Mouse (Mus musculus): ENCODE results near the gene Wdr86. TPM values are rescaled to one million over a fixed set of nuclear protein-coding genes. Genes with fewer than 3 reads are reported as not detected.
"Not testable (repeated sequence)": the region's sequence is repeated elsewhere in the genome, so short reads cannot be mapped to it uniquely, and the experiment has no call there.

The Wdr86 gene
- polyA plus RNA-seq, 1 experiment from 2014 or later = 14.3 TPM

DNA sequence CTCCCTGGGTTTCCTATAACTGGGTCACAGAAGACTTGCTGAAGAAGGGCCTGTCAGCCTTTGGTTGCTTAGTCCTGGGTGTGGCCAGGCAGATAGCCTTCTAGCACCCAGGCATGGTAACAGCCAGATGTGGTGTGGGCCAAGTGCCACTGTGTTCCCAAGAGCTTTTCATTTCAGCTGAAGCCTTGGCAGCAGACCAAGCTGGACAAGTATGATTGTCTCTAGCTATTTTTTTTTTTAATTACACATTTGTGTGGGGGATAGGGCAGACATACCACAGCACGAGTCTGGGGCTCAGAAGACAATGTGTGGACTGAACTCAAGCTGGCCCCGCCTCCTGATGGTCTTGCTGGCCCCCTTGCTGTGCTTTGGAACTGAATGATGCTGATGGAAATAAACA is 20.6 kb downstream of the Wdr86 start:
- H3K4me3 ChIP-seq (replicated peaks) = no peak overlapping the region
- no peak overlapping the region for H3K4me2 ChIP-seq
- no peaks in the 10 kb centered on the region for H3K4me1 ChIP-seq
- 59% methylated on average over 2 of the region's 2 CpGs for WGBS
- no peak overlapping the region for H3K27ac ChIP-seq
- no peaks in the 10 kb centered on the region for H3K27me3 ChIP-seq (replicated peaks)
- no peak overlapping the region for H3K9ac ChIP-seq
- ATAC-seq (ENCODE audit: insufficient read depth, low FRiP score, low read depth) = no peak
- no peaks in the 10 kb centered on the region for H3K9me3 ChIP-seq
- peaks cover 61% of the 10 kb centered on the region for H3K36me3 ChIP-seq

DNA sequence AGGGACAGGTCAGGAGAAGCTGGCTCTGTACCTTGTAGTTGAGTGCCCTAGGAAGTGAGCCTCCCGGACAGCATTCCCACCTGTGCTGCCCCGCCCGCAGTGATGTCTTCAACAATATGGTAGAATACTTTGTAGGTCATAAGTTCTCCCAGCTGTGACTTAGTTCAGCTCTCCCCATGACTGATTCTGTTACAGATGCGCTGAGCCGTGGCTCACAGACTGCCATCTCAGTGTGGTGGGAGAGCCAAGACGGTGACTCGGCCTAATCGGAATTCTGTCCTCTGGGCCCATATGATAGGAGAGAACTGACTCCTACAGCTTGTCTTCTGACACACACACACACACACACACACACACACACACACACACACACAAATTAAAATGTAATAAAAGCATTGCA is 25.9 kb downstream of the Wdr86 start:
- Histone ChIP-seq H3K9ac (no peak overlapping the region), H3K4me1 (no peaks in the 10 kb centered on the region), H3K9me3 (no peaks in the 10 kb centered on the region), H3K4me3 (replicated peaks) (no peak overlapping the region), H3K36me3 (peaks cover 65% of the 10 kb centered on the region), H3K27ac (no peak overlapping the region), H3K4me2 (no peak overlapping the region), H3K27me3 (replicated peaks) (no peaks in the 10 kb centered on the region)
- ATAC-seq (ENCODE audit: insufficient read depth, low FRiP score, low read depth) = no peak
- WGBS = 91% methylated on average over 8 of the region's 8 CpGs

DNA sequence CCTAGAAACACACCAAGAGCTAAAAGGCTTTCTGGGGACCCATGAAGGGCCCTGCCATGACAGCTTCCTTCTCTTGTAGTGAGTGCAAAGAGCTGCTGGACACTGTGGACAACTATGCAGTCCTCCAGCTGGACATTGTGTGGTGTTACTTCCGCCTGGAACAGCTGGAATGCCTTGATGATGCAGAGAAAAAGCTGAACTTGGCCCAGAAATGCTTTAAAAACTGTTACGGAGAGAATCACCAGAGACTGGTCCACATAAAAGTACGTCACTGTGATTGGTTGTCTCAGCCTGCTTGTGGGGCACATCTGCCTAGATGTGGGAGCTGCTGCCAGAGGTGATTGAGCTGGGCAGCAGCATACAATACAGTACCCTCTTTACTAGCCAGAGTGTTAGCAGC is 29.3 kb downstream of the Wdr86 start:
- Histone ChIP-seq H3K36me3 (peaks cover 51% of the 10 kb centered on the region), H3K4me1 (no peaks in the 10 kb centered on the region), H3K27ac (no peak overlapping the region), H3K4me3 (replicated peaks) (no peak overlapping the region), H3K27me3 (replicated peaks) (no peaks in the 10 kb centered on the region), H3K4me2 (no peak overlapping the region), H3K9ac (no peak overlapping the region), H3K9me3 (no peaks in the 10 kb centered on the region)
- no peak for ATAC-seq (ENCODE audit: insufficient read depth, low FRiP score, low read depth)
- 67% methylated on average over 3 of the region's 3 CpGs for WGBS

DNA sequence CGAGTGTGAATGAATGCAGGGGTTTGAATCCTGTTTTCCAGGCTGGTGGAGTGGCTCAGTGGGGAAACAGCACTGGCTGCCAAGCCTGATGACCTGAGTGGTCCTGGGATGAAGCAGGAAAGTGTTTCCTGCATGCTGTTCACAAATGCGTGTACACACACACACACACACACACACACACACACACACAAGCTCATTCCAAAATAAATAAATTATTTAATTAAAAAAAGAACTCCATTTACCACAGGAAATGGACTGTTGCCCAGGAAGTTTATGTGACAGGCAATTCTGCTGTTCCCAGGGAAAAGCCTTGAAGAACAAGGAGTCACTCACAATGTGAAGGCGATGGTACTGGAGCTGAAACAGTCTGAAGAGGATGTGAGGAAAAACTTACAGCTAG is 33.8 kb downstream of the Wdr86 start:
- Histone ChIP-seq H3K9ac (no peak overlapping the region), H3K36me3 (peaks cover 50% of the 10 kb centered on the region)
- ATAC-seq (ENCODE audit: insufficient read depth, low FRiP score, low read depth) = no peak

DNA sequence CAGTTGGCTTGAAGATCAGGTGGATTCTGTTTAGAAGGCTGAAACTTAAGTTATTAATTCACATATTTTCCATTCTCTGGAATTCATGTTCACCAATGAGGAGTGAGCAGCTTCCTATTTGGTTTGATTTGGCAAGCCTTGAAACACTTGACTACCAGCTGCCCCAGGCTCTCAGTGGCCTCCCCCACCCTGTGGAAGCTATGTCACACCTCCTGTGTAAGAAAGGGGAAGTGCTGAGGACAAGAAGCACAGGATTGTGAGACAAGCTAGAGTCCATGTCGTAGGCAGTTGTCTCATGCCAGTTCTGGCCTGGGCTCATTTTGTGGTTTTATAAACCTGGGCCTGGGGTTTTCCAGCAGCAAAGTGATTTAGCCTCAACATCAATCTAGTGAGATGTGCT is 42.8 kb downstream of the Wdr86 start:
- ATAC-seq (ENCODE audit: insufficient read depth, low FRiP score, low read depth) = no peak
- 86% methylated on average over 1 of the region's 1 CpGs for WGBS
- no peak overlapping the region for H3K4me3 ChIP-seq (replicated peaks)
- H3K4me2 ChIP-seq = no peak overlapping the region
- no peak overlapping the region for H3K9ac ChIP-seq
- H3K36me3 ChIP-seq = peaks cover 10% of the 10 kb centered on the region; the same call in 1 of the 2 replicates
- H3K4me1 ChIP-seq = peaks cover 6% of the 10 kb centered on the region; the same call in 1 of the 2 replicates
- no peaks in the 10 kb centered on the region for H3K27me3 ChIP-seq (replicated peaks)
- H3K27ac ChIP-seq = no peak overlapping the region
- no peaks in the 10 kb centered on the region for H3K9me3 ChIP-seq

More for the DNA sequence above, 33.8 kb downstream of the Wdr86 start:
- H3K4me2 ChIP-seq = no peak overlapping the region
- H3K4me1 ChIP-seq = no peaks in the 10 kb centered on the region
- H3K27me3 ChIP-seq (replicated peaks) = no peaks in the 10 kb centered on the region
- no peaks in the 10 kb centered on the region for H3K9me3 ChIP-seq
- WGBS = 82% methylated on average over 3 of the region's 3 CpGs
- H3K4me3 ChIP-seq (replicated peaks) = no peak overlapping the region
- no peak overlapping the region for H3K27ac ChIP-seq

DNA sequence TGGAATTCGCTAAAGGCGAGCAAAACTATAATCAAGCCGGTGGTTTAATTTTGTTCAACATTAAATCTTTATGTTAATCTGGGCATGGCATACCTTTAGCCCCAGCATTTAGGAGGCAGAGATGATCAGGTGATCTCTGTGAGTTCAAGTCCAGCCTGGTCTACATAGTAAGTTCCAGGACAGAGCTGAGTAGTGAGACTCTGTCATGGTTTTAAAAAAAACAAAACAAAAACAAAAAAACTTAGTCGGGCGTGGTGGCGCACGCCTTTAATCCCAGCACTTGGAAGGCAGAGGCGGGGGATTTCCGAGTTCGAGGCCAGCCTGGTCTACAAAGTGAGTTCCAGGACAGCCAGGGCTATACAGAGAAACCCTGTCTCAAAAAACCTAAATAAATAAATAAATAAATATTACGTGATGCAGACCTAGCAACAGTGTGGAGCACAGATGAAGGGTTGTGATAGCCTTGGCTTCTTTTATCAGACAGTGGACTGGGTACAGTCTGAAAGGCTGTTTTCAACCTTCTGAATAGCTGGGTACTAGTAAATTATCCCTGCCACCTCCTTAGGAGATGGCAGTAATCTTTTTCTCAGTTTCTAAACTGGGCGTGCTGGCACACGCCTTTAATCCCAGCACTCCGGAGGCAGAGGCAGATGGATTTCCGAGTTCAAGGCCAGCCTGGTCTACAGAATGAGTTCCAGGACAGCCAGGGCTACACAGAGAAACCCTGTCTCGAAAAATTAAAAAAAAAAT is 43.7 kb downstream of the Wdr86 start:
- WGBS = 71% methylated on average over 16 of the region's 16 CpGs
- H3K36me3 ChIP-seq; ATAC-seq (ENCODE audit: insufficient read depth, low FRiP score, low read depth); H3K9ac ChIP-seq; H3K27me3 ChIP-seq (replicated peaks); H3K9me3 ChIP-seq; H3K4me1 ChIP-seq: not testable (repeated sequence)
- Histone ChIP-seq H3K27ac (peak overlapping the region; percentile 97; the same call in 1 of the 2 replicates), H3K4me2 (peak overlapping the region; percentile 54), H3K4me3 (replicated peaks) (peak overlapping the region; percentile 100)

DNA sequence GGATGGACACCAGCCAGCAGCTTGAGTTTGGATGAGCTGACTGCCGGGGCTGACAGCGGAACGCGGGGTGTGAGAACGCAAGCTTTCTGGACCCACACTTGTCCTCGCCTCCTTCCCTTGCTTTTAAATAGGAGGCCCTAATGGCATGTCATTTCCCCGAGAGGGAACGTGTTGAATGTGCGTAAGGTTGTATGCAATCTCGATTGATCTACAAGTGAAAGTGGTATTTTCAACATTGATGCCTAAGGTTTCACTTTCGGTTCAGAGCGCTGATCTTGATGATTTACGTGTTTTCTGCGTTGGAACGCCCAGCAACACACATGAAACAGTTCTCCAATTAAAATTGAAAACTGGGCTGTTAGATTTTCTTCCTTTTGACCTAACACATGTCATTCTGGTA is 44.4 kb downstream of the Wdr86 start:
- Histone ChIP-seq H3K9ac (peak overlapping the region; percentile 63), H3K36me3 (0 out of 2 replicates have a peak, but pooled peaks cover 5% of the 10 kb centered on the region), H3K4me2 (peak overlapping the region; percentile 54), H3K4me1 (peaks cover 6% of the 10 kb centered on the region; the same call in 1 of the 2 replicates), H3K4me3 (replicated peaks) (peak overlapping the region; percentile 100), H3K9me3 (no peaks in the 10 kb centered on the region), H3K27ac (peak overlapping the region; percentile 97), H3K27me3 (replicated peaks) (no peaks in the 10 kb centered on the region)
- no peak for ATAC-seq (ENCODE audit: insufficient read depth, low FRiP score, low read depth)
- under 1% methylated on average over 15 of the region's 15 CpGs for WGBS

DNA sequence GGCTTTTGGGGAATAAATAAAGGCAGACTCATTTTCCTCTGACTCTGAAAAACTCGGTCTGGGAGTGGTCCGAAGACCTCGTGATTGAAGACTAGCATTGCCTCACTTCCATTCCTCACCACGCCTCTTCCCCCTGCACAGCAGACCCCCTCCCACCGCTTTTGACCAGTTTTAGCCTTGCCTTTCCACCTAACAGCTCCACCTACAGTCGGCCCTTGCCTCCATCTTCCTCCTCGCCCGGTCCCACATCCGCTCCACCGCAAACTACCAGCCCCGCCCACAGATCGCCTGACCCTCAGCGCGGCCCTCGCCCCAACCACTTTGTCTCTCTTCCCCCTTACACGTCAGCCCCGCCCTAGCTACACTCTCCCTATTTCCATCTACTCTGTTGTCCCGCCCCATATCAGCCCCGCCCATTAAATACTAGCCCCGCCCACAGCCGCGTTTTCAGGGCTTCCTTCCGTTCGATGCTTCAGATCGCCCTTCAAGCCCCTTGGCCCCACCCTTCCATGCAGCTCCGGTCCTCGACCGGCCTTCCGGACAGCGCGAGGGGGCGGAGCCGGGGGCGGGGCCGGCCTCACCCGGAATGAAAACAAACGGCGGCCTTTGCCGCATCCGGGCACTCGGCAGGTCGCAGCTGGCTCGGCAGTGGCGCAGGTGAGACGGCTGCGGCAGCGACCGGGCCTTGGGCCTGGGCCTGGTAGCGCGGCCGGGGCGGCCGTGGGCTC is 45.0 kb downstream of the Wdr86 start, which contains the start of gene Nub1:
TSS of gene Nub1 (plus strand) at position 167 of the 728 bp plus-strand sequence.
- H3K4me1 ChIP-seq = peaks cover 6% of the 10 kb centered on the region; the same call in 1 of the 2 replicates
- under 1% methylated on average over 53 of the region's 53 CpGs for WGBS
- ATAC-seq (ENCODE audit: insufficient read depth, low FRiP score, low read depth) = peak; percentile 98
- H3K36me3 ChIP-seq = 0 out of 2 replicates have a peak, but pooled peaks cover 5% of the 10 kb centered on the region
- H3K27ac ChIP-seq = peak within 1 kb of the TSS; percentile 97
- peak within 1 kb of the TSS; percentile 63 for H3K9ac ChIP-seq
- H3K4me3 ChIP-seq (replicated peaks) = peak within 1 kb of the TSS; percentile 100
- H3K27me3 ChIP-seq (replicated peaks) = no peaks in the 10 kb centered on the region
- peak within 1 kb of the TSS; percentile 68 for H3K4me2 ChIP-seq
- no peaks in the 10 kb centered on the region for H3K9me3 ChIP-seq

DNA sequence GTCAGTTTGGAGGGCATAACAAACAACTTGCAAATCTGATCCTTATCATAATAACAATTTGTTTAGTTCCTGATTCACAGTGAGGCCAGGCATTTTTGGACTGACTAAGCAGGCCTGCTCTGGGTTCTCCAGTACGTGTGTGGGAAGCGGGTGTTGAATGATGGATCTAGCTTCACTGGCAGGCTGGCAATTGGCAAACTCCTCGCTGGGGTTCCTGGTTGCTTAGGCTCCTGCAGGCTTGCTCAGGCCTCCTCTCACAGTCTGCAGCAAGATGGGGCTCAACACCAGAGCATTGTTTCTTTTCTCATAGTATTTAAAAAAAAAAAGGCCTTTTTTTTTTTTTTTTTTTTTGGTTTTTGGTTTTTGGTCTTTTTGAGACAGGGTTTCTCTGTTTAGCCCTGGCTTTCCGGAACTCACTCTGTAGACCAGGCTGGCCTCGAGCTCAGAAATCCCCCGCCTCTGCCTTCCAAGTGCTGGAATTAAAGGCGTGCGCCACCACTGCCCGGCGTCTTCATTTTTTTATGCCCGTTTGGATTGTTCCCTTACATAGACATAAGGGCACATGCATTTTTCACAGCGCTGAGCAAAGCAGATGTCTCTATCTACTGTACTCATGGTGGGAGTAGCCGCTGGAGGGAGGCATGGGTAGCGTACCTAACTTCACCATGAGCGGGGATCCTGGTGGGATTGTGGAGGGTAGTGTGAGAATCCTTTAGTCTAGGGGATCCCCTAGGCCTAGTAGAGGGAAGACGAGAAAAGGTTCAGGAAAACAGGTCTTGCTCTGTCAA is 45.8 kb downstream of the Wdr86 start:
- H3K4me2 ChIP-seq = peak overlapping the region; percentile 68
- peak overlapping the region; percentile 26; the same call in 1 of the 2 replicates for H3K9ac ChIP-seq
- H3K36me3 ChIP-seq = 0 out of 2 replicates have a peak, but pooled peaks cover under 1% of the 10 kb centered on the region
- no peaks in the 10 kb centered on the region for H3K27me3 ChIP-seq (replicated peaks)
- H3K9me3 ChIP-seq = no peaks in the 10 kb centered on the region
- peaks cover 6% of the 10 kb centered on the region; the same call in 1 of the 2 replicates for H3K4me1 ChIP-seq
- WGBS = 16% methylated on average over 16 of the region's 16 CpGs
- peak; percentile 7 for ATAC-seq (ENCODE audit: insufficient read depth, low FRiP score, low read depth)
- H3K4me3 ChIP-seq (replicated peaks) = peak overlapping the region; percentile 100
- peak overlapping the region; percentile 97 for H3K27ac ChIP-seq

DNA sequence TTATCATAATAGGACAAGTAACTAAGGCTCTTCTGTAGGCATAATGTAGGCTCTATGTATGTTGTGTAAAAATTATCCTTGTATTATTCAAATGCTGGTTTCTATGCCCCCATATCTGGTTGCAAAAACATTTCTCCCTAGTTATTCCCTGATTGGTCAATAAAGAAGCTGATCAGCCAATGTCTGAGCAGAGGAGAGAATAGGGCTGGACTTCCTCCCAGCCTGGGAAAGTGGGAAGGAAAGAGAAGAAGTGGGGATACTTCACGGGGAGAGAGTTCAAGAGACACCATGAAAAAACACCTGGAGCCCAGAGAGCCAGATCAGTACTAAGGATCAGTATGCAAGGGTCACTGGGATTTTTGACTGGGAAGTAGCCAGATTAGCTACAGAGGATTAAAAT is 49.1 kb downstream of the Wdr86 start:
- H3K4me1 ChIP-seq = peaks cover 3% of the 10 kb centered on the region; the same call in 1 of the 2 replicates
- 46% methylated on average over 1 of the region's 1 CpGs for WGBS
- H3K36me3 ChIP-seq = no peaks in the 10 kb centered on the region
- H3K27ac ChIP-seq = no peak overlapping the region
- H3K27me3 ChIP-seq (replicated peaks) = no peaks in the 10 kb centered on the region
- no peak overlapping the region for H3K4me3 ChIP-seq (replicated peaks)
- no peak overlapping the region for H3K4me2 ChIP-seq
- ATAC-seq (ENCODE audit: insufficient read depth, low FRiP score, low read depth) = no peak
- no peak overlapping the region for H3K9ac ChIP-seq
- no peaks in the 10 kb centered on the region for H3K9me3 ChIP-seq

DNA sequence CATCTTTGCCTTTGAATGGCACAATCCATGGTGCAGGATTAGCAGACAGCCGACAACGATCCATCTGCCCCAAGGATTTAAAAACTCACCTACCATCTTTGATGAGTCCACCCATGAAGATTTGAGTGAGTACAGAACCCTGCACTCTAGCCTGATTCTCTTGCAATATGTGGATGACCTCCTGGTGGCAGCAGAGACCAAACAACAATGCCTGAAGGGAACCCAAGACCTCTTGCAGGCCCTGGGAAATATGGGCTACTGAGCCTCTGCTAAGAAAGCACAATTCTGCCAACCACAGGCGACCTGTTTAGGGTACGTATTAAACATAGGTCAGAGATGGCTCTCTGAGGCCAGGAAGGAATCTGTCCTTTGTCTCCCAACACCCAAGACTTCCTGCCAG is 56.3 kb downstream of the Wdr86 start:
- Histone ChIP-seq H3K27ac (no peak overlapping the region), H3K9me3 (no peaks in the 10 kb centered on the region), H3K9ac (no peak overlapping the region), H3K4me2 (no peak overlapping the region), H3K36me3 (no peaks in the 10 kb centered on the region), H3K27me3 (replicated peaks) (no peaks in the 10 kb centered on the region), H3K4me1 (no peaks in the 10 kb centered on the region), H3K4me3 (replicated peaks) (no peak overlapping the region)
- 21% methylated on average over 4 of the region's 4 CpGs for WGBS
- ATAC-seq (ENCODE audit: insufficient read depth, low FRiP score, low read depth) = peak; percentile 50; the same call in 1 of the 2 replicates

Data from stomach, embryonic 15.5 days (tissue).